Mouse (Mus musculus) T-cell, adult 2 months (primary cell): ENCODE measurements around the gene Zfp36.
"Not testable (repeated sequence)": the region's sequence is repeated elsewhere in the genome, so short reads cannot be mapped to it uniquely, and the experiment has no call there.

ENCODE experiments used
- DNase-seq: peaks from one replicate; pipeline ENCODE4 v3.0.0; 2022; ENCODE audit warnings: low spot score

The Zfp36 gene

DNA sequence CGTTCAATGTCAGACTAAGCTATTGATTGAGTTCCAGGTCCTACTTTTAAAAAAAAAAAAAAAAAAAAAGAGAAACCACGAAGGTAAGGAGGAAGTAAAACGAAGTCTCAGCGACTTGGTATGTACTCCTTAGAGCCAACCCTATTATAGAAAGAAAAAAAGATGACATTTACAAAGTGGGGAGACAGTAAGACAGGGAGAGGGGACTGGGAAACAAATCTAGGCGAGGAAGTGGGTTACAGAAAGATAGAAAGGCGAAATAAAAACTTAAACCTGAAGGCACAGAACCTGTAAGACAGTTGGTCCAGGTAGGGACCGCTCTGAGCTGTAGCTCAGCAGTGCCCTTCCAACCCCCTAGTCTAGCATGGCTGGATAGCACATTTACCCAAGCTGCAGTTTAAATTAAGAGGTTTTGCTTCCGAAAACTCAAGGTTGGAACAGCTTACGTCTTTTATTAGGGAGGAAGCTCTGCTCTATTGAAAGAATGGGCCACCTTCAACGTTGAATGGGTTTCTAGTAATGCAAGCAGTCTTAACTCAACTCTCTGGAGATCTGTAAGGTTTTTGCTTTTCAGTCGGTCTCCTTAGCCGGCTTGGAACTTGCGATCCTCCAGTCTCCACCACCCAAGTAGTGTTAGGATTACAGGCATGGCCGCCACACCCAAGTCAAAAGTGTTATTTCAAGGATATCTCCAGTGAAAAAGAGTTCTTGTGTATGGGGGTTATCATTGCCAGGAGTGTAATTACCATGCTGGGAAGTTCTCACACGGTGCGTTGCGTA, at the start of gene Zfp36:
Gene Zfp36 (minus strand): TSS at position 17 of the 780 bp plus-strand sequence.
- DNase-seq: no peak

DNA sequence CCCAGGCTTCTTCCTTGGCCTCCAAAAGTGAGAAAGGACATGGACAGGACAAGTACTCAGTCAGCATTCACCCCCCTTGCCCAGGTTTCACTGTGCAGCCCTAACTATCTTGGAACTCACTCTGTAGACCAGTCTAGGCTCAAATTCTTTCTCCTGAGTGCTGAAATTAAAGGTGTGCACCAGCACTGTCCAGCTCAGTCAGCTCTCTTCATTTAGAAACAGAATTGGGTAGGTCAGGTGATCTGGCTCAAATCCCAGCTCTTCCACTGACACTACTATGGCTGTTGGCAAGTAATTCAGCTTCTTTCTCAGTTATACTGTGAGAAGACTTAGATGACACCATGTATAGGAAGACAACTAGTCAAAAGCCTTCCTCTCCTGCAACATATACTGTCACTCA, 47.7 kb upstream of the Zfp36 start:
- DNase-seq: no peak

DNA sequence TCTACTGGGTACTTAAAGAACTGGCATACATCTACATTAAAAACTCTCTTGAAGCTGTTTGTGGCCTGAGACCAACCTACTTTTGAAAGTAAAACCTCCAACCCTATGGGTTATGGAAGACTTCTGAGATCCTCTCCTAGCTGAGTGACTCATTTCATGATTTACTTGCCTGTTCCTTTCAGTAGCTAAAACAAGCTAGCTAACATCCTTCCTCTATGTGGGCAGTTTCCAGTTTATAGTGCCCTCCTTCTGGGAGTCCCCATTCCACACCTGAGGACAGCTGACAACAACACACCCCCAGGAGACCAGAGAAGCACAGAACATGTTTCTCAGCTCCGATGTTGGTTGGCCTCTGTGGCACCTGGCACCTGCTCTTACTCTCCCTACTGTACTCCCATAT, 43.0 kb upstream of the Zfp36 start:
- no peak for DNase-seq

DNA sequence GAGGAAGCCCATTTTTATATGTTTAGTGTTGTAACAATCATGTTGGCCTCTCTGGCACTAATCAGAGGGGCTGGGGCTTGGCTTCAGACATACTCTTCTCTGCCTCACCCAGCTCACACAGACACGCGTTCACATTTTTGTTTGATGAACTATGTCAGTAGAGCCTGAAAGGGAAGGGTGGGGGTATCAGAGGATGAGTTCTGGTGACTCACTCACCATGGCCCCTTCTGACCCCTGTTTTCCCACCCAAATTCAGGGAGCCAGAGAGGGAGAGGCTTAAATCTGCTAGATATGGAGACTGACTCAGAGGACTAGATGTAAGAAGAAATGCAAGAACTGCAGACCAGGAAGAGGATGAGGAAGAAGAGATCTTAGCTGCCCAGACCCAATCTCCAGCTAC, 39.4 kb upstream of the Zfp36 start:
- no peak for DNase-seq

DNA sequence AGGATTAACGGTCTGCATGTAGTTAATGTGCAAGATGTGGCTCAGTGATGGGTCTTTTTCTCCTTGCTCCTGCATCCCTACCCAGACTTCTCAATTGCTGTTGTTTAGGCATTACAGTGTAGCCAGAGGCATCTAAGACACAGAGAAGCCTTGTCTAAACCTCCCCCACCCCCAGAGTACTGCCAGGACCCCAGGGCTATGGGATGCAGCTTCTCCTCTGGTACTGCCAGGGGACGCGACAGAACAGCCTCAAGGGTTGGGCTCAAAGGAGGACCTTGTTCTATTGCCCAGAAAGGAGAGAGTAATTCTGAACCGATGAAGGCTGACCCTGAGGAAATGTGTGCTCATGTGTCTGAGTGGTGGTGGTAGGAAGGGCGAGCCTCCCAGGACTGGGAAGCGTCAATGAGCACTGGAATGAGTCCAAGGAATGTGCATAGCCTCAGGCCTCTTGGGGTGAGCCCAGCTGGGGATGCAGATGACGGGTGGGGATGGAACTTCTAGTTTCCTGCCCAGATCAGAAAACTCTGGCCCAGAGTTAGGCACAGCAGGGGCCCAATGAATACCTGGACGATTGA, 38.1 kb upstream of the Zfp36 start:
- DNase-seq: no peak

DNA sequence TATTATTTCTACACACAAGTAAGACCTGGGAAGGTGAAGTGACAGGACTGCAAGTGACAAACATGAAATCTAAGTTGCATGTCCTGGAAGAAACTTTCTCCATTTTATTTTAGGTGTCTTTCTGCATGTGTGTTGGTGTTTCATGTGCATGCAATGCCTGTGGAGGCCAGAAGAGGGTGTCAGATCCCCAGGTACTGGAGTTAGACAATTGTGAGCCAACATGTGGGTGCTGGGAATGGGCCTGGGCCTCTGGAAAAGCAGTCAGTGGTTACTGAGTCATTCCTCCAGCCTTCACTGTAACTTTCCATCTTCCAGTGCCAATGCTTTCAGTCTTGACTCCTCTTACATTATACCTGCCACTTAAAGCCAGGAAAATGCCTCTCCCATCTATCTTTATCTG, 37.3 kb upstream of the Zfp36 start:
- no peak for DNase-seq

DNA sequence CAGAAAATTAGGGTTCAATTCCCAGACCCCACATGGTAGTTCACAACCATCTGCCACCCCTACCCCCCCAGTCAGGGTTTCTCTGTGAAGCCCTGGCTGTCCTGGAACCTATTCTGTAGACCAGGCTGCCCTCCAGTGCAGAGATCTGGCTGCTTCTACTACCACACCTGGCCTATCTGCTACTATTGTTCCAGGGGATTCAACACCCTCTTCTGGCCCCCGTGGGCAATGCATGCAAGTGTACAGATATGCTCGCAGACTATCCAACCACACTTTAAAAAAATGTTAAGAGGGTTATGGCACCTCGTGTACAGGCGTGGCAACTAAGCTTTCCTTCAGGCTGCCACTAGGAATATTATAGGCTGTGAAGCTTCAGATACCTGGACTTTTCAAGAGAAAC, 32.8 kb upstream of the Zfp36 start:
- DNase-seq: peak; percentile 24

DNA sequence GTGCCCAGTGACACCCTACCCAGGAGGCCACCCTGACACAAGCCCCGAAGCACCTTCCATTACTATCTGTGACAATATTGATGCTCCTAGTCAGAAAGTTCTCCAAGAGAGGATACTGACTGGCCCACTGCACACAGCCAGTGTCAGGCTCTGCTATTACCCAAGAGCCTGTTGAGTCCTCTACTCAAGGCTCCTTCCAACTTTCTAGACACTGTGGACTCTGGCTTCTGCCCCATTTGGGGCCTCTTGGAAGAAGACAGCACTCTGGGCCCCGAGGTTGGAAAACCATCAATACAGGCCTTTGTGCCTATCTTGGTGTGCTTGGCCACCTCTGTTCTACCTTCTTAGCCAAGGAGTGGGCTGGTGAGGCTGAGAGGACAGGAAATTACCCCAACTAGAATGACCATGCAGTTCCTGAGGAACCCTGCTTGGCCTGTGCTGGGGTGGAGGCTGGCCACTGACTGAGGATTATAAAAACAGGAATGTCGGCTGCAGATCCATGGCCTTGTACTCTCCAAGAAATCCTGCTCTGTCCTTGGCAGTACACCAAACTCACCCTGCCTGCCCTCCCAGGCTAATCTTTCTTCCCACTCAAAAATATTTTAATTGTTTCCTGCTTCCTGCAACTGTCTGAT, 30.9 kb upstream of the Zfp36 start:
- no peak for DNase-seq

DNA sequence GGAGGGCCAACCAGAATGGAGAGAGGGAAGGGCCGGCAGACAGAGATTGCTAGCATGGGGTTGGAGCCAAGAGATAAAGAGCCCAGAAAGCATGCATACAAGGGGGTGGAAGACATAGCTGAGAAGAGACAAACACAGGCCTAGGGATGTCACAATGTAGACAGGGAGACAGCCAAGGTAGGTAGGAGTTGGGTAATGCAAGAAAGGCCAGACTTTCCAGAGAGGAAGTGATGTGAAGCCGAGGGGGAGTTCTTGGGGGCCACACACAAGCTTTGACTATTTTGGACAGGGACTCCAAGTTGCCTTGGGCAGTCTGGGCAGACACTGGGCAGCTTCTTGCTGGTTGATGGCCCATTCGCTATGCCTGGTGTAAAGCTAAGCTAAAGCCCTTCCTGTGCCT, 21.9 kb upstream of the Zfp36 start:
- no peak for DNase-seq

DNA sequence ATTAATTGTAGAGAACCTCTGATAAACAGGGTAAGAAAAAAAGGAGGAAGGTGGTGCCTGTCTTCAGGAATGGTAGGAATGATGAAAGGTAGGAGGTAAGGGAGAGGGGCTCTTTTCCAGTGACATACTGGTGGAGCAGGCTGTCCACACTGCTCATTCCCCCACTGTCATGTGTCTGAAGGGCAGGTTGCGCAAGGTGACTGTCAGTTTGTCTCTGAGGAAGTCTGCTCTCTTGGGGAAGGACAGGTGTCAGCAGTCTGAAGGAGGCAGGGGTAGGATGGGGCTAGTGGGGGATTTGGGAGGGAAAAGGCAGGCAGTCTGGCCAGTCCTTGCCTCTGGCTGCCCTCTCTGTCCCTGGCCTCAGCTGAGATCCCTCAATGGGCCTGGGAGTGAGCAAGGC, 21.0 kb upstream of the Zfp36 start:
- no peak for DNase-seq

DNA sequence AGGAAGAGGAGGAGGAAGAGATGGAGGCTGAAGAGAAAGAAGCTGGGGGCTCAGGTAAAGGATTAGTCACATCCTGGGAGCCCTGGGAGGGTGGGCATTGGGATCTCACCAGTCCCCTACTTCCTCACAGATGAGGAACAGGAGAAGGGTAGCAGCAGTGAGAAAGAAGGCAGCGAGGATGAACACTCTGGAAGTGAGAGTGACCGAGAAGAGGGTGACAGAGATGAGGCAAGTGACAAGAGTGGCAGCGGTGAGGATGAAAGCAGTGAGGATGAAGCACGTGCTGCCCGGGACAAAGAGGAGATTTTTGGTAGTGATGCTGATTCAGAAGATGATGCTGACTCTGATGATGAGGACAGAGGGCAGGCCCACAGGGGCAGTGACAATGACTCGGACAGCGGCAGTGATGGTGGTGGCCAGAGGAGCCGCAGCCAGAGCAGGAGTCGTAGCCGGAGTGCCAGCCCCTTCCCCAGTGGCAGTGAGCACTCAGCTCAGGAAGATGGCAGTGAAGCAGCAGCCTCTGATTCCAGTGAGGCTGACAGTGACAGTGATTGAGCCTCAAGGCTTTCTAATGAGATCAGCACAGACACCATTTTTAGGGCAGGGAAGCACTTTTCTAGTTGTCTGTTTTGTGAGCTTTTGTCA, 18.8 kb upstream of the Zfp36 start:
- no peak for DNase-seq

DNA sequence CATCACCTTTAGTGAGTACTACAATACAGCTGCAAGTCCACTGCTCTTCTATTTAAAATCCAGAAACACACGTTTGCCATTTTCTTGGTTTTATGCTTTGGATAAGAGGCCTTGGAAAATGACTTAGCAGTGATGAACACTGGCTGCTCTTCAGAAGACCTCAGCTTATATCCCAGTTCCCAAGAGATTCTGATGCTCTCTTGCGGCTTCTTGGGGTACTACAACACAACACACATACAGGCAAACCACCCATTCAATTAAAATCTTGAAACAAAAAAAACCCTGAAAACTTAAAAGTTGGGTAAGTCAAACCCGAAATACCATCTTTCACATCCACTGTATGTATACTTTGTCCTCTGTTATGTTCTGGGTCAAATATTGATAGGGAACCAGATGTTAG, 17.9 kb upstream of the Zfp36 start:
- DNase-seq: no peak

DNA sequence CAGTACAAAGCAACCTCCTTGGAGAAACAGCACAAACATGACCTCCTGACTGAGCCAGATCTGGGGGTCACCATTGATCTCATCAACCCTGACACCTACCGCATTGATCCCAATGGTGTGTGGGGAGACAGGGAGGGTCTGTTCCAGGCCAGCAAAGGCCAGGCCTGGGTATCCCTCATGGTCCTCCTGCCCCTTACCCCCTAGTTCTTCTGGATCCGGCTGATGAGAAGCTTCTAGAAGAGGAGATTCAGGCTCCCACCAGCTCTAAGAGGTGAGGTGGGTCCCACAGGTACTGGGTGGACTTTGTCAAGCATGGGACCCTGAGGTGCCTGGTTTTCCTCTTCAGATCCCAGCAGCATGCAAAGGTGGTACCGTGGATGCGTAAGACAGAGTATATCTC, 15.4 kb upstream of the Zfp36 start:
- DNase-seq: no peak

DNA sequence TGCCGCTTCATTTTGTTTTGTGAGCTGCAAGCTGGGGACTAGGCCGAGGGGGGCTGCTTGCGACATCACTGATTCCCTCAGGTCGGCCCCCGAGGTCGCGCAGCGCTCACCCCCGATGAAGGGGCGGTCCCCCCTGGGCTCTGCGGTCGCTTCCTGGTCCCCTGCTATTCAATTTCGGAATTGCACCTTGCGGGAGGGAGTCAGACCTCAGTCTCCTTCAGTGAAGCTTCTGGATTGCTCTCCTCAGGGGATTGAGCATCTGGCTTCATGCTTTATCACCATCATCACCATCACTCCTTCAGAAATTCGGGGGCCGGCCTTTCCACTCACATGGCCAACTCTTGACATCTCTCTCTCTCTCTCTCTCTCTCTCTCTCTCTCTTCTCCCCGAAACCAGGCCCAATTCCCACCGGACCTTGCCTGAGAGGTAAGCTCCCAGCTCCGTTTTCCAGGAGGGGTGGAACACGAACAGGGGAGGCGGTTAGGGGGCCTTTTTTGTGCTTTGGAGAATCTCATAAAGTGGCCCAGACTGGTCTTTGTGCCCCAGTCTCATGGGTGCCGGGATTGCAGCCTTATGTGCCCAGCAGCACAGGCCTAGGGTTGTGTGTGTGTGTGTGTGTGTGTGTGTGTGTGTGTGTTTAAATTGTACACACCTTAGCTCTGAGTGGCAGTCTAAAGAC, 13.4 kb upstream of the Zfp36 start:
- DNase-seq: no peak

DNA sequence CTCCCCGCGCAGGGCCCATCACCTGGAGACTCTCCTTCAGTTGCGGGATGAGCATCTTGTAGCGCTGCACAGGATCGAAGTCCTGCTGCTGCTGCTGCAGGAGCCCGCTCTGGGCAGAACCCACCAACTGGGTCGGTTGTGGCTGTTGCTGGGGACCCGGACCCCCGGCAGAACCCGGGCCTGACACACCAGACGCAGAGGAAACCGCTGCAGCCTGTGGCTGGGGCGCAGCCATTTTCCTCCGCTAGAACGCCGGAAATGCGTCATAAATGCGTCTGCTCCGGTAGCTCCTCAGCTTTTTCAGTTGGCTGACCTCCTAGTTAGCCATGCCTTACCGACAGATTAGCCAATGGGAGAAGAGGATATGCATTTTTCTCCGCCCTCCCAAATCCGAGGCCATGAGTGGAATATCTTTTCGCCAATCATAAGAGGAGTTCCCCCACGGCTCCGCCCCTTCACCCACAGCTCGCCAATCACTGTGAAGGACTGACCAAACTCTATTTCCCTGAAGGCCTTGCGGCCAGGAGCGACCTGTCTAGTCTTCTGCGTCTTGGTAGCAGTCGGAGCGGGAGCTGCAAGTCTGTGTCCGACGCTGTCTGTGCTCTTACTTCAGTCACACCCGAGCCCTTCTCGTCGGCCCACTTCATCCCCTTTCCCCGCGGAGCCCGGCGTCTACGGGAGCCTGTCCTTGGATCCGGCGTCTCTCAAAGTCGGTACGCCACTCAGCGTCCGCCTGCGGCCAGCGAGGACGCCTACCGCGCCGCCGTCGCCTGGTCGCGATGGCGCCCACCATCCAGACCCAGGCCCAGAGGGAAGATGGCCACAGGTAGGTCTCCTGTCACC, 12.6 kb upstream of the Zfp36 start, which contains the start of the genes Med29 and Paf1:
Gene Med29 (minus strand): TSS at position 280 of the 843 bp plus-strand sequence.
Gene Paf1 (plus strand): TSS at position 523 of the 843 bp plus-strand sequence.
- peak; percentile 97 for DNase-seq

DNA sequence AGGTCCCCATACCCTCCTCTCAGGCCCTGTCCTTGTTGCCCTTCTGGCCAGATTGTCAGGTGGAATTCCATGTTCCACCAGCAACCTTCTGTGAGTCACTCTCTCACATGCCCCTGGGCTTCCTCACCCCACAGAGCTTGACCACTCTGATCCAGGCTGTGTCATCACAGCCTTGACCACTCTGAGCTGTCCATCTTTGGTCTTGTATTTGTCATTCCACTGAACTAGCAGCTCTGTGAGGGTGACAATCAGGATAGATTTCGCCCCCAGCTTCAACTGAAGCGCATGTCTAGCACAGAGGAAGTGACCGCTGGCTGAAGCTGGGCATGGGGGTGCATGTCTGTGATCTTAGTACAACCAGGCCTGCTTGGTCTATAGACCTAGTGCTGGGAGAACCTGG, 10.3 kb upstream of the Zfp36 start:
- no peak for DNase-seq

DNA sequence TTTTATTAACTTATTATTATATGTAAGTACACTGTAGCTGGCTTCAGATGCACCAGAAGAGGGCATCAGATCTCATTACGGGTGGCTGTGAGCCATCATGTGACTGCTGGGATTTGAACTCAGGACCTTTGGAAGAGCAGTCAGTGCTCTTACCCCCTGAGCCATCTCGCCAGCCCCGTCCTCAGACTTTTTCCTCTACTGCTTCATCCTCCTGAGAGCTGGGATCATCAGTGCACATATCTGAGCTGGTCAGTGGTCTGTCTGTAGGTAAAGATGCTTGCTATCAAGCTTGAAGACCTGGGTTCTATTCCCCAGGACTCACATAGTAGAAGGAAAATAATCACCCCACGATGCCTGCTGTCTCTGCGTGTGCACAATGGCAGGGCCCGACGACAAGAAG, 7.3 kb upstream of the Zfp36 start:
- DNase-seq: not testable (repeated sequence)

DNA sequence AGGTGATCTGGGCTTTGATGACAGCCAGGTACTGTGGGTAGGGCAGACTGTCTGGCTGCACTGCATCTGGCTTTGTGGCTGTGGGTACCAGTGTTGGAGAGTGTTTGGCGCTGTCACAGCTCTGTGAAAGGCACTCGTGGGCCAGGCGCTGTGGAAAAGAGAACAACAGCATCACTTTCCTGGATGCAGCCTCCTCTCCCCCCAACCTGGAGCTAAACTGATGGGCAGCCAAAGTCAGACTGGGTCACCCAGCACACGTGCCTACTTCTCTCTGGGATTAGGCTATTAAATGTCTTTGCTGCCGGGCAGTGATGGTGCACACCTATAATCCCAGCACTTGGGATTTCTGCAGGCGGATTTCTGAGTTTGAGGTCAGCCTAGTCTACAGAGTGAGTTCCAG, 6.8 kb upstream of the Zfp36 start:
- not testable (repeated sequence) for DNase-seq

DNA sequence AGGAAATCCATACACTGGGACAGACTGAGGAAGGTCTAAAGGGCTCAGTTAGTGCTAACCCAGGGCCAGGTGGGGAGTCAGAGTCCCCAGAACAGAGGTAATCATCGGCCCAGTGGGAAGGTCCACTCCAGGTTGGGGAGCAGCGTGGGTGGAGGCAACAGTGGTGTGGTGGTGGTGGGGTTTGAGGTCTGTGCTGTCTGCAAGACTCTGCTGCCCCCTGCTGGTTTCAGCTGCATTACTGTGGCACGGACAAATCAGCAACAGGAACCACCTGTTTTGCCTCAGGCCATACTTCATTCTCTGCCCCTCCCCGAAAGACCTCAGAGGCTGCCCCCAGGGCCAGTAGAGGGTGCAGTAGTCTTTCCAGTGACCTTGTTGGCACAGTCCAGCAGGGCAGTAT, 6.4 kb upstream of the Zfp36 start:
- peak; percentile 81 for DNase-seq

DNA sequence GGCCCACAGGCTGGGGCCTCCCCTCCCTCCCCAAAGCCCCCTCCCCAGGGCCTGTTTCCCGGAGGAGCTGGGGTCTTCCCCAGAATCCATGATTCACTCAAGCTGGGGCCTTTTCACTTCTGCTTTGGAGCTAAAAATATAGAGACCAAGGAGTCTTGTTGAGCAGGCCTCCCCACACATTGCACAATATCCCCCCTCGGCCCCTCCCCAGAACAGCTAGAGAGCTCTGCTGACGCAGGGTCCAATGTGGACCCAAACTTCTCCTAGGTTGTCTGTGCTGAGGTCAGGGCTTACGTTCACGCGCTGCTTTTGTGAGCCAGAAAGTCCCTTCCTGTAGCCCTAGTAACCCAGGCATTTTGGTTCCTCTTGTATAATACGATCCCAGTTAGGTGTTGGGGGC, 6.0 kb upstream of the Zfp36 start:
- peak; percentile 4 for DNase-seq

DNA sequence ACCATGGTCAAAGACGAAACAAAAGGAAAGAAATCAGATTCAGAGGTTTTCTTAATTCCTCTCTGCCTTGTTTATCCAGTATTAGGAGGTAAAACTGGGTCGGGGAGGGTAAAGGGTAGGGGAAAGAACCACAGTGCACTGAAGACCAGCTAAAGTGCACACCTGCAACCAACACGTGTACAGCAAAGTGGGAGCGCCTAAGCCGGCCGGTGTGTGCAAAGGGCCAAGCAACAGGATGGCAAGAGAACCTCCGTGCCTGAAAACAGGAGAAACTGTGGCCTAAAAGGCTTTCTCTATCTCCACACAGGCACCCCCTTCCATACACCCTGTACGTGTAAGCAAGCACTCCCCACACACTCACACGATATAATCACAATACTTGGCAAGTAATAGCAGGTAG, 5.1 kb upstream of the Zfp36 start:
- no peak for DNase-seq
